Mouse (Mus musculus): Measurements from ENCODE around the gene Hist4h4. TPM values are rescaled to one million over a fixed set of nuclear protein-coding genes. Genes with fewer than 3 reads are reported as not detected.

The Hist4h4 gene
- polyA plus RNA-seq, 1 experiment = not detected

DNA sequence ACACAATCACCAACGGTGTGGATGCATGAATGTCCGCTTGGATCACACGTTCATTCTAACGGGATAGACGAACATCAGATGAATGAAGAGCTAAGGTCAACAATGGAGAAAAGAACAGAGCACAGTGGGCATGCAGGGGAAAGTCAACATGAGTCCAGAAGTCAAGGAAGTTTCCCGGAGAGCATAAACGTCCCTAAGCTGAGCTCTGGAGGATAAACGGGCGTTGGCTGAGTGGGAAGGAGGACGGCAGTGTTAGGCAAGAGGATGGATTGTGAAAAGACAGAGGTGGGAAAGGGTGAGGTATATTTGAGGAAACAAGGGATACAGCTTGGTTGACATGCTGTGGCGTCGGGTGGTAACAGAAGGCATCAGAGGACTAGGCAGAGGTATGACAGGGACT is 22.1 kb downstream of the Hist4h4 start:
- H3K4me1 ChIP-seq (ENCODE audit: control insufficient read depth, insufficient read depth, low read length) = peaks cover 10% of the 10 kb centered on the region
- no peak overlapping the region for H3K4me3 ChIP-seq (ENCODE audit: insufficient read depth, low read depth, low read length)
- WGBS = 85% methylated on average over 12 of the region's 12 CpGs
- TF ChIP-seq POLR2A (IDR thresholded peaks at IDR 0.05; ENCODE audit: insufficient read depth, low read depth, low read length) (no peak), CTCF (IDR thresholded peaks at IDR 0.05; ENCODE audit: insufficient read depth, low read depth, low read length) (no peak)
- no peak overlapping the region for H3K27ac ChIP-seq (ENCODE audit: insufficient read depth, low read depth, low read length)

DNA sequence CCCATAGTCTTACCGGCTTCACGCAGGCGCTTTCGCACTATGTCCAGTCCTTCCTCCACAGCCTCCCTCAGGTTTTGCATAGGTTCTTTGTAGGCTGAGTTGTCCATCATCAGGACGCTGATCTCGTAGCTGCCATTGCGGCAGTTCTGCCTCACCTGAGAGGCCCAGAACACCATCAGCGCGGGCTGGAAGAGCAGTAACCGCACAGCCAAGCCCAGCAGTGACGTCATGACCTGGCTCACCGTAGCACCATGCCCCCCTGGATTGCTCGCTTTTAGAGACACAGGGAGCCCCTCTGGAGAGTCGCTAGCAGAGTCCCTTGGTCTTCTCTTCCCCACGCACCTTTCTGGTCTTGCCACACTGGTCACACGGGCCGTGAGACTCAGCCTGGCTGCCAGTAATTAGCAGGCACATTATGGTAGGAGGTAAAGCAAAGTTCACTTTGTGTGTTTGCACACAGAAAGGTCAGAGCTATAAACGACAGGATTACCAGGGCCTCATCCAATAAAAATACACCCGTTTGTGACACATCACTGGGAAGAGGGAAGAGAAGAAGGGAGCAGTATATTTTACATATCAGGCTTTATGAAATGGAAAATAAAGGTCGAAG is 22.7 kb downstream of the Hist4h4 start, which contains the start of gene Gucy2c:
Gene Gucy2c, minus strand, starts transcription at position 389 of the 610 bp plus-strand sequence.
- Histone ChIP-seq H3K4me3 (ENCODE audit: insufficient read depth, low read depth, low read length) (no peak within 1 kb of the TSS), H3K4me1 (ENCODE audit: control insufficient read depth, insufficient read depth, low read length) (peaks cover 10% of the 10 kb centered on the region), H3K27ac (ENCODE audit: insufficient read depth, low read depth, low read length) (no peak within 1 kb of the TSS)
- 85% methylated on average over 20 of the region's 20 CpGs for WGBS
- TF ChIP-seq POLR2A (IDR thresholded peaks at IDR 0.05; ENCODE audit: insufficient read depth, low read depth, low read length) (no peak), CTCF (IDR thresholded peaks at IDR 0.05; ENCODE audit: insufficient read depth, low read depth, low read length) (no peak)

- 91% methylated on average over 1 of the region's 1 CpGs for WGBS
- no peak overlapping the region for H3K4me3 ChIP-seq (ENCODE audit: insufficient read depth, low read depth, low read length)
- H3K4me1 ChIP-seq (ENCODE audit: control insufficient read depth, insufficient read depth, low read length) = peaks cover 2% of the 10 kb centered on the region; the same call in 1 of the 2 replicates
- TF ChIP-seq CTCF (IDR thresholded peaks at IDR 0.05; ENCODE audit: insufficient read depth, low read depth, low read length) (no peak), POLR2A (IDR thresholded peaks at IDR 0.05; ENCODE audit: insufficient read depth, low read depth, low read length) (no peak)
- H3K27ac ChIP-seq (ENCODE audit: insufficient read depth, low read depth, low read length) = no peak overlapping the region
Observed at GRCm38 (mm10) chr6:136776392-136776791, 27.8 kb downstream of the Hist4h4 start.

DNA sequence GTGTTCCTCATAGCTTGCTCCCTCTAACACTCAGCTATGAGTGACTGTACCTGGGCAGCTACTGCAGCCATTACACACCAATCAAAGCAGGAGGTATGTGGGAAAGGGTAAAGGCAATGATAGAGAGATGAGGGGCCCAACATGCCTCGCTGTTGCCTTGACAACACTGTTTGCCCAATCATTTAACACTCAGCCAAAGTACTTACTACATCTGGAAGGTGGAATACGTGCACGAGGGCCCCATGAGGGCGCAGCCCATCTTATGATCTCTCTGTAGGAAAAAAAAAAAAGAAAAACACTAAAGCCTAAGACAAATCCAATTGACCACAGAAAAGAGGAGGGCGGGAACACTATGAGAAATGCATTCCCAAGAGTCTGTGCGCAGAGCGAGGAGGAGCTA is 34.4 kb downstream of the Hist4h4 start:
- TF ChIP-seq POLR2A (IDR thresholded peaks at IDR 0.05; ENCODE audit: insufficient read depth, low read depth, low read length) = no peak
- no peak for TF ChIP-seq CTCF (IDR thresholded peaks at IDR 0.05; ENCODE audit: insufficient read depth, low read depth, low read length)
- 85% methylated on average over 7 of the region's 7 CpGs for WGBS
- H3K4me1 ChIP-seq (ENCODE audit: control insufficient read depth, insufficient read depth, low read length) = no peaks in the 10 kb centered on the region

DNA sequence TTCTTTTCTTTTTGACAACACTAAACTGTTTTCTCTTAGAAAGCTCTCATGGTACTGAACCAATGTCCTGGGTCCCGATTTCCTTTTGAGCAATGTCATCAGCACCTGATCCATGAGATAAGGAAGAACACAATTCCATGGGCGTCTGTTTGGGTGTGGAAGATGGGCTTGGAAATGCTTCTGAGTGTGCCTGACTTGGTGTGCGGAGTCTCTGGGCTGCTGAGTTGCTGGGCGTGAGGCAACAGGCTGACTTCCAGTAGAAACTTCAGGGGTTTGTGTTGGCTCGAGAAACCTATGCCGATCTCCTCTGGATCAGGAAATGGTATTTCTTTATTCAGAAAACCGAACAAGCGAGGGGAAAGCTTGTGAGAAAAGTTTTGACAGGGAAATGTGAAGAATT is 35.1 kb downstream of the Hist4h4 start:
- Histone ChIP-seq H3K4me1 (ENCODE audit: control insufficient read depth, insufficient read depth, low read length) (no peaks in the 10 kb centered on the region), H3K4me3 (ENCODE audit: insufficient read depth, low read depth, low read length) (no peak overlapping the region), H3K27ac (ENCODE audit: insufficient read depth, low read depth, low read length) (no peak overlapping the region)
- TF ChIP-seq CTCF (IDR thresholded peaks at IDR 0.05; ENCODE audit: insufficient read depth, low read depth, low read length) = no peak
- TF ChIP-seq POLR2A (IDR thresholded peaks at IDR 0.05; ENCODE audit: insufficient read depth, low read depth, low read length) = no peak
- WGBS = 83% methylated on average over 8 of the region's 8 CpGs

More for the DNA sequence above, 34.4 kb downstream of the Hist4h4 start:
- Histone ChIP-seq H3K27ac (ENCODE audit: insufficient read depth, low read depth, low read length) (no peak overlapping the region), H3K4me3 (ENCODE audit: insufficient read depth, low read depth, low read length) (no peak overlapping the region)

DNA sequence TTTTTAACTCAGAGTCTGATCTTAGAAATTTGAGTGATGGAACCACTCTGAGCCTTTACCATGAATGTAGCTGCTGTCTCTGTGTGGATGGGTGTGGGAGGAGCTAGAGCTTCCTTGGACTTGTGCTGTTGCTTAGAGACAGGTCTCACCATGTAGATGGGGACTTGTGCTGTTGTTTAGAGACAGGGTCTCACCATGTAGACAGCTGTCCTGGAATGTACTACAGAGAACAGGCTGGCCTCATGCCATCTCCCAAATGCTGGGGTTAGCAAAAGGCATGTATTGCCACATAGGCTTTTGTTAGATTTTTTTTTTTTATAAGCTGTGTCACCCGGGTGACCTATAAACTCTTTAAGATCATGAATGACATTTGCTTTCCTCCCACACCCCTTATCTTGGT is 40.3 kb downstream of the Hist4h4 start:
- H3K4me1 ChIP-seq (ENCODE audit: control insufficient read depth, insufficient read depth, low read length) = no peaks in the 10 kb centered on the region
- 50% methylated on average over 1 of the region's 1 CpGs for WGBS
- no peak overlapping the region for H3K27ac ChIP-seq (ENCODE audit: insufficient read depth, low read depth, low read length)
- TF ChIP-seq POLR2A (IDR thresholded peaks at IDR 0.05; ENCODE audit: insufficient read depth, low read depth, low read length) (no peak), CTCF (IDR thresholded peaks at IDR 0.05; ENCODE audit: insufficient read depth, low read depth, low read length) (no peak)
- H3K4me3 ChIP-seq (ENCODE audit: insufficient read depth, low read depth, low read length) = no peak overlapping the region

Other genes starting within 250 kb of the Hist4h4 start
- gene Plbd1, start 142.5 kb downstream of the Hist4h4 start, polyA plus RNA-seq (2012; ENCODE audit: insufficient read depth, insufficient read length, low replicate concordance, missing spikeins) = not detected in 2 replicates
- not detected in 2 replicates for gene Gucy2c, start 22.6 kb downstream of the Hist4h4 start, polyA plus RNA-seq (2012; ENCODE audit: insufficient read depth, insufficient read length, low replicate concordance, missing spikeins)
- not detected in 2 replicates for gene H2afj, start 3.8 kb upstream of the Hist4h4 start, polyA plus RNA-seq (2012; ENCODE audit: insufficient read depth, insufficient read length, low replicate concordance, missing spikeins)
- not detected in 2 replicates for gene BC049715, start 23.2 kb upstream of the Hist4h4 start, polyA plus RNA-seq (2012; ENCODE audit: insufficient read depth, insufficient read length, low replicate concordance, missing spikeins)
- 319 and 436 TPM in 2 replicates for gene Wbp11, start 23.8 kb upstream of the Hist4h4 start, polyA plus RNA-seq (2012; ENCODE audit: insufficient read depth, insufficient read length, low replicate concordance, missing spikeins)
- gene Smco3, start 31.0 kb upstream of the Hist4h4 start, polyA plus RNA-seq (2012; ENCODE audit: insufficient read depth, insufficient read length, low replicate concordance, missing spikeins) = not detected in 2 replicates
- not detected in 2 replicates for gene Art4, start 53.3 kb upstream of the Hist4h4 start, polyA plus RNA-seq (2012; ENCODE audit: insufficient read depth, insufficient read length, low replicate concordance, missing spikeins)
- gene Mgp, start 71.4 kb upstream of the Hist4h4 start, polyA plus RNA-seq (2012; ENCODE audit: insufficient read depth, insufficient read length, low replicate concordance, missing spikeins) = not detected in 2 replicates
- not detected in 2 replicates for gene Erp27, start 117.8 kb upstream of the Hist4h4 start, polyA plus RNA-seq (2012; ENCODE audit: insufficient read depth, insufficient read length, low replicate concordance, missing spikeins)
- gene Pde6h, start 119.4 kb upstream of the Hist4h4 start, polyA plus RNA-seq (2012; ENCODE audit: insufficient read depth, insufficient read length, low replicate concordance, missing spikeins) = not detected in 2 replicates
- gene Arhgdib, start 137.5 kb upstream of the Hist4h4 start, polyA plus RNA-seq (2012; ENCODE audit: insufficient read depth, insufficient read length, low replicate concordance, missing spikeins) = 393 TPM in 1 of 2 replicates, not detected in the other

All from olfactory bulb, adult 2 months (tissue).